Mouse (Mus musculus): ENCODE data around the gene Minpp1. TPM values are rescaled to one million over a fixed set of nuclear protein-coding genes. Genes with fewer than 3 reads are reported as not detected.

The Minpp1 gene
- polyA plus RNA-seq, 1 experiment from 2014 or later, result 37.0 TPM

- H3K27ac ChIP-seq (ENCODE audit: low read length), result no peak overlapping the region
- H3K9ac ChIP-seq (replicated peaks; ENCODE audit: low read depth), result no peak overlapping the region
- 74% methylated on average over 9 of the region's 9 CpGs for WGBS
- H3K36me3 ChIP-seq (ENCODE audit: insufficient read depth, low read length), result no peaks in the 10 kb centered on the region
- DNase-seq (ENCODE audit: low spot score) (no peak), ATAC-seq (no peak)
- no peak overlapping the region for H3K4me3 ChIP-seq (ENCODE audit: low read depth, low read length)
- no peaks in the 10 kb centered on the region for H3K4me1 ChIP-seq (ENCODE audit: insufficient read depth, low read depth, low read length)
- no peaks in the 10 kb centered on the region for H3K9me3 ChIP-seq (ENCODE audit: low read length)
- H3K4me2 ChIP-seq (replicated peaks; ENCODE audit: low read depth, low read length), result no peak overlapping the region
- H3K27me3 ChIP-seq (replicated peaks; ENCODE audit: insufficient read depth, low read length), result no peaks in the 10 kb centered on the region
- TF ChIP-seq EP300 (IDR thresholded peaks at IDR 0.05) (no peak), CTCF (IDR thresholded peaks at IDR 0.05) (no peak)
Observed at GRCm38 (mm10) chr19:32542784-32543490, 57.4 kb downstream of the Minpp1 start.

- no peaks in the 10 kb centered on the region for H3K36me3 ChIP-seq (ENCODE audit: insufficient read depth, low read length)
- no peak overlapping the region for H3K4me2 ChIP-seq (replicated peaks; ENCODE audit: low read depth, low read length)
- DNase-seq (ENCODE audit: low spot score) (no peak), ATAC-seq (no peak)
- no peaks in the 10 kb centered on the region for H3K27me3 ChIP-seq (replicated peaks; ENCODE audit: insufficient read depth, low read length)
- TF ChIP-seq EP300 (IDR thresholded peaks at IDR 0.05), result no peak
- TF ChIP-seq CTCF (IDR thresholded peaks at IDR 0.05), result no peak
- WGBS, result 52% methylated on average over 3 of the region's 3 CpGs
- no peaks in the 10 kb centered on the region for H3K9me3 ChIP-seq (ENCODE audit: low read length)
- no peak overlapping the region for H3K27ac ChIP-seq (ENCODE audit: low read length)
- no peak overlapping the region for H3K4me3 ChIP-seq (ENCODE audit: low read depth, low read length)
- H3K9ac ChIP-seq (replicated peaks; ENCODE audit: low read depth), result no peak overlapping the region
- H3K4me1 ChIP-seq (ENCODE audit: insufficient read depth, low read depth, low read length), result no peaks in the 10 kb centered on the region
Observed at GRCm38 (mm10) chr19:32547396-32547795, 61.8 kb downstream of the Minpp1 start.

- WGBS, result 78% methylated on average over 15 of the region's 15 CpGs
- no peak overlapping the region for H3K4me2 ChIP-seq (replicated peaks; ENCODE audit: low read depth, low read length)
- H3K36me3 ChIP-seq (ENCODE audit: insufficient read depth, low read length), result no peaks in the 10 kb centered on the region
- no peak for TF ChIP-seq CTCF (IDR thresholded peaks at IDR 0.05)
- no peak for TF ChIP-seq EP300 (IDR thresholded peaks at IDR 0.05)
- no peaks in the 10 kb centered on the region for H3K4me1 ChIP-seq (ENCODE audit: insufficient read depth, low read depth, low read length)
- DNase-seq (ENCODE audit: low spot score), result no peak
- H3K9ac ChIP-seq (replicated peaks; ENCODE audit: low read depth), result no peak overlapping the region
- no peak overlapping the region for H3K27ac ChIP-seq (ENCODE audit: low read length)
- no peaks in the 10 kb centered on the region for H3K9me3 ChIP-seq (ENCODE audit: low read length)
- ATAC-seq, result no peak
- no peak overlapping the region for H3K4me3 ChIP-seq (ENCODE audit: low read depth, low read length)
- H3K27me3 ChIP-seq (replicated peaks; ENCODE audit: insufficient read depth, low read length), result no peaks in the 10 kb centered on the region
Observed at GRCm38 (mm10) chr19:32548202-32548601, 62.6 kb downstream of the Minpp1 start.

- no peak for DNase-seq (ENCODE audit: low spot score)
- no peaks in the 10 kb centered on the region for H3K4me1 ChIP-seq (ENCODE audit: insufficient read depth, low read depth, low read length)
- H3K4me2 ChIP-seq (replicated peaks; ENCODE audit: low read depth, low read length), result no peak overlapping the region
- no peak for ATAC-seq
- no peaks in the 10 kb centered on the region for H3K9me3 ChIP-seq (ENCODE audit: low read length)
- H3K27ac ChIP-seq (ENCODE audit: low read length), result no peak overlapping the region
- H3K36me3 ChIP-seq (ENCODE audit: insufficient read depth, low read length), result no peaks in the 10 kb centered on the region
- no peak overlapping the region for H3K9ac ChIP-seq (replicated peaks; ENCODE audit: low read depth)
- no peak overlapping the region for H3K4me3 ChIP-seq (ENCODE audit: low read depth, low read length)
- WGBS, result 47% methylated on average over 5 of the region's 5 CpGs
- no peaks in the 10 kb centered on the region for H3K27me3 ChIP-seq (replicated peaks; ENCODE audit: insufficient read depth, low read length)
- TF ChIP-seq CTCF (IDR thresholded peaks at IDR 0.05), result no peak
- no peak for TF ChIP-seq EP300 (IDR thresholded peaks at IDR 0.05)
Observed at GRCm38 (mm10) chr19:32550446-32550845, 64.9 kb downstream of the Minpp1 start.

GRCm38 (mm10) chr19:32551442-32551841 lies 65.9 kb downstream of the Minpp1 start:
- Histone ChIP-seq H3K36me3 (ENCODE audit: insufficient read depth, low read length) (no peaks in the 10 kb centered on the region), H3K4me2 (replicated peaks; ENCODE audit: low read depth, low read length) (no peak overlapping the region), H3K9ac (replicated peaks; ENCODE audit: low read depth) (no peak overlapping the region), H3K27me3 (replicated peaks; ENCODE audit: insufficient read depth, low read length) (no peaks in the 10 kb centered on the region), H3K4me1 (ENCODE audit: insufficient read depth, low read depth, low read length) (no peaks in the 10 kb centered on the region), H3K4me3 (ENCODE audit: low read depth, low read length) (no peak overlapping the region), H3K9me3 (ENCODE audit: low read length) (no peaks in the 10 kb centered on the region), H3K27ac (ENCODE audit: low read length) (no peak overlapping the region)
- DNase-seq (ENCODE audit: low spot score) (peak; percentile 29), ATAC-seq (no peak)
- TF ChIP-seq CTCF (IDR thresholded peaks at IDR 0.05) (no peak), EP300 (IDR thresholded peaks at IDR 0.05) (no peak)
- 51% methylated on average over 3 of the region's 3 CpGs for WGBS

GRCm38 (mm10) chr19:32552106-32552505 lies 66.5 kb downstream of the Minpp1 start:
- no peak overlapping the region for H3K27ac ChIP-seq (ENCODE audit: low read length)

More at GRCm38 (mm10) chr19:32552106-32552505, 66.5 kb downstream of the Minpp1 start:
- 63% methylated on average over 1 of the region's 1 CpGs for WGBS
- no peaks in the 10 kb centered on the region for H3K9me3 ChIP-seq (ENCODE audit: low read length)
- no peak for DNase-seq (ENCODE audit: low spot score)
- H3K4me1 ChIP-seq (ENCODE audit: insufficient read depth, low read depth, low read length), result no peaks in the 10 kb centered on the region
- no peak overlapping the region for H3K4me2 ChIP-seq (replicated peaks; ENCODE audit: low read depth, low read length)
- H3K27me3 ChIP-seq (replicated peaks; ENCODE audit: insufficient read depth, low read length), result no peaks in the 10 kb centered on the region
- no peak for TF ChIP-seq CTCF (IDR thresholded peaks at IDR 0.05)
- TF ChIP-seq EP300 (IDR thresholded peaks at IDR 0.05), result no peak
- ATAC-seq, result no peak
- no peaks in the 10 kb centered on the region for H3K36me3 ChIP-seq (ENCODE audit: insufficient read depth, low read length)
- H3K4me3 ChIP-seq (ENCODE audit: low read depth, low read length), result no peak overlapping the region
- no peak overlapping the region for H3K9ac ChIP-seq (replicated peaks; ENCODE audit: low read depth)
